ENCODE assay signal across 13 mouse cellular contexts in genomic region chr2:27470535-27470934, GRCm38 (mm10). TPM values are rescaled to one million over a fixed set of nuclear protein-coding genes. Genes with fewer than 3 reads are reported as not detected.
DNase-seq lines count a peak whose midpoint lies in the region; ATAC-seq and TF ChIP-seq lines count a peak whose summit lies in the region.
"Had no signal": no experiment of that assay in that cellular context is flagged by ENCODE, and none has a peak within 500 bp of the region (broad histone marks: within the 10 kb centered on the region; RNA-seq: fewer than 3 reads in every experiment).

No protein-coding gene starts in this region.

- H3K9me3 ChIP-seq in heart, embryonic 13.5 days: no peaks in the 10 kb centered on the region
- H3K9me3 ChIP-seq: forebrain, embryonic 12.5 days; hindbrain, embryonic 13.5 days; lung, embryonic 15.5 days had no signal

- H3K9ac ChIP-seq in heart, embryonic 13.5 days: peak overlapping the region; percentile 50; the same call in 1 of the 2 replicates
- H3K9ac ChIP-seq in liver, adult 2 months (ENCODE audit: low read depth, low read length): no peak overlapping the region
- H3K9ac ChIP-seq: forebrain, embryonic 12.5 days; hindbrain, embryonic 13.5 days; lung, embryonic 15.5 days had no signal

- no peak overlapping the region for H3K4me2 ChIP-seq in heart, embryonic 13.5 days
- H3K4me2 ChIP-seq: forebrain, embryonic 12.5 days; hindbrain, embryonic 13.5 days; lung, embryonic 15.5 days had no signal

- H3K27me3 ChIP-seq in heart, embryonic 13.5 days (replicated peaks): no peaks in the 10 kb centered on the region
- H3K27me3 ChIP-seq in liver, adult 2 months (ENCODE audit: control insufficient read depth, insufficient read depth, low read length): no peaks in the 10 kb centered on the region
- H3K27me3 ChIP-seq: forebrain, embryonic 12.5 days; hindbrain, embryonic 13.5 days; lung, embryonic 15.5 days had no signal

- peaks cover 38% of the 10 kb centered on the region for H3K36me3 ChIP-seq in heart, embryonic 13.5 days
- 0 out of 2 replicates have a peak, but pooled peaks cover 2% of the 10 kb centered on the region for H3K36me3 ChIP-seq in liver, adult 2 months (ENCODE audit: control insufficient read depth, insufficient read depth, low read length)

- DNase-seq in heart, adult 11 months: no peak
- DNase-seq in c-Kit-positive CD71-positive TER-119-positive erythroid progenitor cells, embryonic 14.5 days (ENCODE audit: low spot score): peak; percentile 57
- no peak for DNase-seq in liver, adult 2 months (ENCODE audit: extremely low read depth, low read depth, low spot score)
- DNase-seq in lung, adult 2 months: no peak
- DNase-seq in frontal cortex, adult 2 months (ENCODE audit: extremely low spot score in 1 of 2, low spot score in 1 of 2): no peak
- DNase-seq: cerebellum, postnatal 10 days; layer of hippocampus, adult 9-11 months; thymus, postnatal 14 days had no signal

- H3K4me1 ChIP-seq in heart, embryonic 13.5 days: peaks cover 78% of the 10 kb centered on the region
- H3K4me1 ChIP-seq in liver, adult 2 months (ENCODE audit: control insufficient read depth, insufficient read depth, low read length): peaks cover 48% of the 10 kb centered on the region
- H3K4me1 ChIP-seq in lung, adult 2 months (ENCODE audit: control insufficient read depth, insufficient read depth, low read length): peaks cover 14% of the 10 kb centered on the region

- H3K27ac ChIP-seq in heart, embryonic 13.5 days (replicated peaks): no peak overlapping the region
- H3K27ac ChIP-seq in liver, adult 2 months (replicated peaks; ENCODE audit: insufficient read depth, low read depth, low read length): peak overlapping the region; percentile 36
- H3K27ac ChIP-seq: forebrain, embryonic 12.5 days; hindbrain, embryonic 13.5 days; lung, embryonic 15.5 days had no signal

- WGBS in heart, embryonic 13.5 days: 69% methylated on average over 2 of the region's 2 CpGs
- 95% methylated on average over 2 of the region's 2 CpGs for WGBS in liver, adult 2 months
- 90% methylated on average over 2 of the region's 2 CpGs for WGBS in lung, adult 2 months

- no peak for TF ChIP-seq POLR2A in liver, adult 2 months (IDR thresholded peaks at IDR 0.05; ENCODE audit: extremely low read depth, insufficient read depth, low read length)
- no peak for TF ChIP-seq POLR2A in lung, adult 2 months (IDR thresholded peaks at IDR 0.05; ENCODE audit: borderline replicate concordance, extremely low read depth, low read depth, low read length)

- no peak for ATAC-seq in heart, embryonic 13.5 days (ENCODE audit: extremely low read depth, insufficient number of reproducible peaks, low FRiP score, low TSS enrichment)
- ATAC-seq in megakaryocyte-erythroid progenitor cell, adult 5-6 weeks (replicated peaks; ENCODE audit: low FRiP score, low TSS enrichment, poor library complexity, severe bottlenecking): peak; percentile 79

- no peak for TF ChIP-seq CTCF in liver, adult 2 months (IDR thresholded peaks at IDR 0.05; ENCODE audit: low read depth, low read length)
- TF ChIP-seq CTCF in lung, adult 2 months (IDR thresholded peaks at IDR 0.05; ENCODE audit: insufficient read depth, low read length): no peak

- H3K4me3 ChIP-seq in heart, embryonic 13.5 days: no peak overlapping the region
- no peak overlapping the region for H3K4me3 ChIP-seq in liver, adult 2 months (ENCODE audit: insufficient read depth, low read depth, low read length)
- no peak overlapping the region for H3K4me3 ChIP-seq in lung, adult 2 months (replicated peaks; ENCODE audit: extremely low read depth, low read depth, low read length)
- H3K4me3 ChIP-seq: forebrain, embryonic 12.5 days; hindbrain, embryonic 13.5 days; lung, embryonic 15.5 days had no signal

- H3K79me2 ChIP-seq in liver, adult 2 months (ENCODE audit: control insufficient read depth, insufficient read depth, low read length): peaks cover 80% of the 10 kb centered on the region

RNA-seq across cellular contexts. Expression of gene Brd3os, which starts 28.4 kb away (rescaled TPM):
- 3.7 and 3.8 TPM in 2 replicates for polyA plus RNA-seq in heart, embryonic 13.5 days (2015; fragmentation: Nextera tagmentation; extraction: Ambion mirVana)
- 0.09 and 0.40 TPM in 2 replicates for total RNA-seq in liver, adult 2 months (2014; rRNA removed)
- 0.61 and 0.82 TPM in 2 replicates for polyA plus RNA-seq in liver, adult 2 months (2012; rRNA removed)
- not detected in 2 replicates for total RNA-seq in megakaryocyte-erythroid progenitor cell, adult 5-6 weeks (2014; fragmentation: Nextera tagmentation)
- 0.52 TPM in 1 of 2 replicates, not detected in the other for total RNA-seq in megakaryocyte-erythroid progenitor cell, adult 5-6 weeks (2017)
- polyA plus RNA-seq in lung, adult 2 months (2012; rRNA removed): 9.3 and 10.6 TPM in 2 replicates
- 40.8 and 44.4 TPM in 2 replicates for polyA plus RNA-seq in frontal cortex, adult 2 months (2012; rRNA removed)

RNA-seq across cellular contexts. Expression of gene Brd3, which starts 36.9 kb away (rescaled TPM):
- polyA plus RNA-seq in heart, embryonic 13.5 days (2015; fragmentation: Nextera tagmentation; extraction: Ambion mirVana): 68.7 and 72.2 TPM in 2 replicates
- total RNA-seq in liver, adult 2 months (2014; rRNA removed): 5.8 and 7.9 TPM in 2 replicates
- polyA plus RNA-seq in liver, adult 2 months (2012; rRNA removed): 14.8 and 17.2 TPM in 2 replicates
- total RNA-seq in megakaryocyte-erythroid progenitor cell, adult 5-6 weeks (2014; fragmentation: Nextera tagmentation): 57.9 and 68.7 TPM in 2 replicates
- total RNA-seq in megakaryocyte-erythroid progenitor cell, adult 5-6 weeks (2017): 23.5 and 40.9 TPM in 2 replicates
- 22.5 and 24.8 TPM in 2 replicates for polyA plus RNA-seq in lung, adult 2 months (2012; rRNA removed)
- polyA plus RNA-seq in frontal cortex, adult 2 months (2012; rRNA removed): 25.8 and 29.6 TPM in 2 replicates

RNA-seq across cellular contexts. Expression of gene Vav2, which starts 43.7 kb away (rescaled TPM):
- polyA plus RNA-seq in heart, embryonic 13.5 days (2015; fragmentation: Nextera tagmentation; extraction: Ambion mirVana): 2.6 and 2.7 TPM in 2 replicates
- 17.6 and 22.1 TPM in 2 replicates for total RNA-seq in liver, adult 2 months (2014; rRNA removed)
- polyA plus RNA-seq in liver, adult 2 months (2012; rRNA removed): 25.1 and 26.0 TPM in 2 replicates
- total RNA-seq in megakaryocyte-erythroid progenitor cell, adult 5-6 weeks (2014; fragmentation: Nextera tagmentation): 9.0 and 15.9 TPM in 2 replicates
- 5.0 and 7.5 TPM in 2 replicates for total RNA-seq in megakaryocyte-erythroid progenitor cell, adult 5-6 weeks (2017)
- 30.9 and 32.7 TPM in 2 replicates for polyA plus RNA-seq in lung, adult 2 months (2012; rRNA removed)
- 18.7 and 19.2 TPM in 2 replicates for polyA plus RNA-seq in frontal cortex, adult 2 months (2012; rRNA removed)

RNA-seq across cellular contexts. Expression of gene Wdr5, which starts 44.4 kb away (rescaled TPM):
- 29.3 and 30.3 TPM in 2 replicates for polyA plus RNA-seq in heart, embryonic 13.5 days (2015; fragmentation: Nextera tagmentation; extraction: Ambion mirVana)
- total RNA-seq in liver, adult 2 months (2014; rRNA removed): 16.7 and 20.4 TPM in 2 replicates
- polyA plus RNA-seq in liver, adult 2 months (2012; rRNA removed): 17.2 and 18.3 TPM in 2 replicates
- 70.9 and 89.0 TPM in 2 replicates for total RNA-seq in megakaryocyte-erythroid progenitor cell, adult 5-6 weeks (2014; fragmentation: Nextera tagmentation)
- 87.0 and 91.8 TPM in 2 replicates for total RNA-seq in megakaryocyte-erythroid progenitor cell, adult 5-6 weeks (2017)
- 21.5 and 21.6 TPM in 2 replicates for polyA plus RNA-seq in lung, adult 2 months (2012; rRNA removed)
- 27.8 and 31.8 TPM in 2 replicates for polyA plus RNA-seq in frontal cortex, adult 2 months (2012; rRNA removed)
